In genomic region chr14:11619606-11620005, GRCm38 (mm10) we compare ENCODE assay signal across 24 mouse cellular contexts.
A peak's percentile ranks its signal among the peaks of the same experiment; 100 is the strongest.
DNase-seq lines count a peak whose midpoint lies in the region; ATAC-seq and TF ChIP-seq lines count a peak whose summit lies in the region.
"Had no signal": no experiment of that assay in that cellular context is flagged by ENCODE, and none has a peak within 500 bp of the region (broad histone marks: within the 10 kb centered on the region; RNA-seq: fewer than 3 reads in every experiment).

No protein-coding gene starts in this region.

- H3K9ac ChIP-seq in ES-Bruce4 (ENCODE audit: low read depth, poor library complexity, severe bottlenecking): no peak overlapping the region
- no peak overlapping the region for H3K9ac ChIP-seq in intestine, embryonic 15.5 days
- H3K9ac ChIP-seq in liver, embryonic 12.5 days: no peak overlapping the region
- H3K9ac ChIP-seq: heart, embryonic 12.5 days; hindbrain, embryonic 14.5 days; kidney, embryonic 15.5 days; limb, embryonic 13.5 days; lung, embryonic 14.5 days had no signal

- H3K27ac ChIP-seq in ES-Bruce4 (ENCODE audit: insufficient read depth, low read length): 0 out of 2 replicates have a peak overlapping the region, but pooled peaks have one; percentile 71
- H3K27ac ChIP-seq in intestine, embryonic 15.5 days: no peak overlapping the region
- no peak overlapping the region for H3K27ac ChIP-seq in liver, embryonic 12.5 days
- peak overlapping the region; percentile 59 for H3K27ac ChIP-seq in small intestine, adult 2 months (ENCODE audit: insufficient read depth, low read depth, low read length)
- no peak overlapping the region for H3K27ac ChIP-seq in hindbrain, embryonic 10.5 days
- H3K27ac ChIP-seq: heart, adult 2 months; hindbrain, embryonic 14.5 days; kidney, embryonic 15.5 days; layer of hippocampus, adult 2 months; left cerebral cortex, adult 2 months; limb, embryonic 13.5 days had no signal

- WGBS in intestine, embryonic 15.5 days: 86% methylated on average over 7 of the region's 7 CpGs
- WGBS in liver, embryonic 12.5 days (ENCODE audit: insufficient replicate concordance): 78% methylated on average over 7 of the region's 7 CpGs
- 38% methylated on average over 7 of the region's 7 CpGs for WGBS in small intestine, adult 2 months
- 89% methylated on average over 7 of the region's 7 CpGs for WGBS in hindbrain, embryonic 10.5 days

- H3K4me2 ChIP-seq in intestine, embryonic 15.5 days (replicated peaks): no peak overlapping the region
- H3K4me2 ChIP-seq in liver, embryonic 12.5 days: no peak overlapping the region
- H3K4me2 ChIP-seq: heart, embryonic 12.5 days; hindbrain, embryonic 14.5 days; kidney, embryonic 15.5 days; limb, embryonic 13.5 days; lung, embryonic 14.5 days had no signal

- TF ChIP-seq EP300 in ES-Bruce4 (IDR thresholded peaks at IDR 0.05; ENCODE audit: insufficient read depth, low read depth, low read length): no peak

- no peak for DNase-seq in hindbrain, embryonic 10.5 days (ENCODE audit: low spot score)
- no peak for DNase-seq in embryo, embryonic 9.5 days (ENCODE audit: extremely low spot score)
- DNase-seq: adrenal gland, adult 8-10 months; B cell, adult 2 months; cerebellum, adult 9-11 months; heart, adult 2 months; heart, postnatal 4 days; lung, embryonic 14.5 days; lung, postnatal 14 days; right cerebral cortex, postnatal 4 days; thymus, postnatal 4 days had no signal

- TF ChIP-seq POLR2A in ES-Bruce4 (IDR thresholded peaks at IDR 0.05; ENCODE audit: insufficient read depth, low read length): no peak
- TF ChIP-seq POLR2A in small intestine, adult 2 months (IDR thresholded peaks at IDR 0.05; ENCODE audit: low read depth, low read length): no peak

- 0 out of 2 replicates have a peak, but pooled peaks have one; percentile 37 for ATAC-seq in intestine, embryonic 15.5 days
- ATAC-seq in liver, embryonic 12.5 days: peak; percentile 49; the same call in 1 of the 2 replicates
- ATAC-seq: forebrain, embryonic 16.5 days; midbrain, embryonic 16.5 days had no signal

- no peak overlapping the region for H3K4me3 ChIP-seq in ES-Bruce4 (ENCODE audit: low read depth, low read length)
- H3K4me3 ChIP-seq in intestine, embryonic 15.5 days (replicated peaks): no peak overlapping the region
- no peak overlapping the region for H3K4me3 ChIP-seq in liver, embryonic 12.5 days
- no peak overlapping the region for H3K4me3 ChIP-seq in small intestine, adult 2 months (ENCODE audit: low read depth, low read length)
- H3K4me3 ChIP-seq in hindbrain, embryonic 10.5 days: no peak overlapping the region
- H3K4me3 ChIP-seq: erythroblast, embryonic 14.5 days; heart, adult 2 months; heart, embryonic 12.5 days; kidney, embryonic 15.5 days; layer of hippocampus, adult 2 months; left cerebral cortex, adult 2 months; limb, embryonic 13.5 days had no signal

- H3K4me1 ChIP-seq in ES-Bruce4 (ENCODE audit: control insufficient read depth, insufficient read depth, low read length): peaks cover 14% of the 10 kb centered on the region
- H3K4me1 ChIP-seq in intestine, embryonic 15.5 days (replicated peaks): no peaks in the 10 kb centered on the region; the same call in none of the 2 replicates
- no peaks in the 10 kb centered on the region; the same call in none of the 2 replicates for H3K4me1 ChIP-seq in liver, embryonic 12.5 days
- peaks cover 21% of the 10 kb centered on the region; the same call in 1 of the 2 replicates for H3K4me1 ChIP-seq in small intestine, adult 2 months (ENCODE audit: control insufficient read depth, insufficient read depth, insufficient read length, low read length)
- H3K4me1 ChIP-seq in hindbrain, embryonic 10.5 days (replicated peaks): peaks cover 48% of the 10 kb centered on the region

- no peak for TF ChIP-seq CTCF in ES-Bruce4 (IDR thresholded peaks at IDR 0.05; ENCODE audit: low read depth, low read length)
- TF ChIP-seq CTCF in small intestine, adult 2 months (IDR thresholded peaks at IDR 0.05; ENCODE audit: extremely low read depth, insufficient read length, insufficient replicate concordance, low read depth, low read length): no peak

- H3K9me3 ChIP-seq in ES-Bruce4 (replicated peaks; ENCODE audit: control insufficient read depth, insufficient read depth, low read length, poor library complexity, severe bottlenecking): no peaks in the 10 kb centered on the region
- no peaks in the 10 kb centered on the region for H3K9me3 ChIP-seq in intestine, embryonic 15.5 days
- H3K9me3 ChIP-seq in liver, embryonic 12.5 days (replicated peaks): no peaks in the 10 kb centered on the region
- no peaks in the 10 kb centered on the region for H3K9me3 ChIP-seq in hindbrain, embryonic 10.5 days
- H3K9me3 ChIP-seq: heart, embryonic 12.5 days; kidney, embryonic 15.5 days; limb, embryonic 13.5 days had no signal

- H3K36me3 ChIP-seq in ES-Bruce4 (ENCODE audit: control insufficient read depth, insufficient read depth, low read length, poor library complexity, severe bottlenecking): no peaks in the 10 kb centered on the region
- no peaks in the 10 kb centered on the region for H3K36me3 ChIP-seq in intestine, embryonic 15.5 days
- H3K36me3 ChIP-seq in liver, embryonic 12.5 days: no peaks in the 10 kb centered on the region
- no peaks in the 10 kb centered on the region for H3K36me3 ChIP-seq in small intestine, adult 2 months (ENCODE audit: control insufficient read depth, insufficient read depth, low read length)
- no peaks in the 10 kb centered on the region for H3K36me3 ChIP-seq in hindbrain, embryonic 10.5 days
- H3K36me3 ChIP-seq: heart, embryonic 12.5 days; kidney, embryonic 15.5 days; limb, embryonic 13.5 days had no signal

- H3K27me3 ChIP-seq in ES-Bruce4 (ENCODE audit: control insufficient read depth, insufficient read depth, low read length, poor library complexity, severe bottlenecking): no peaks in the 10 kb centered on the region
- no peaks in the 10 kb centered on the region for H3K27me3 ChIP-seq in intestine, embryonic 15.5 days (replicated peaks)
- H3K27me3 ChIP-seq in liver, embryonic 12.5 days (replicated peaks): no peaks in the 10 kb centered on the region
- no peaks in the 10 kb centered on the region for H3K27me3 ChIP-seq in small intestine, adult 2 months (ENCODE audit: control insufficient read depth, insufficient read depth, low read length)
- no peaks in the 10 kb centered on the region for H3K27me3 ChIP-seq in hindbrain, embryonic 10.5 days (ENCODE audit: insufficient read depth, poor library complexity, severe bottlenecking)
- H3K27me3 ChIP-seq: heart, embryonic 12.5 days; kidney, embryonic 15.5 days; limb, embryonic 13.5 days had no signal

Comparison
In these comparisons a context has a peak if more than half of its experiments do, and no peak if none do; other contexts are left out.
1. H3K27ac ChIP-seq: peak in ES-Bruce4 (single experiment) and small intestine, adult 2 months (single experiment); none in intestine, embryonic 15.5 days (single experiment), liver, embryonic 12.5 days (single experiment) and hindbrain, embryonic 10.5 days (single experiment).